Mouse (Mus musculus): ENCODE measurements at regions not wholly inside any gene's neighbourhood (a gene's known extent, or its start where the extent isn't known, plus 50 kb on each side); places are given as distances from the start of the nearest gene placed in this dataset.

- no peak for TF ChIP-seq CTCF (IDR thresholded peaks at IDR 0.05; ENCODE audit: borderline replicate concordance, insufficient read depth, low read depth, low read length)
- TF ChIP-seq POLR2A (IDR thresholded peaks at IDR 0.05; ENCODE audit: borderline replicate concordance, insufficient read depth, low read length) = no peak
Measured at GRCm38 (mm10) chr13:60382855-60383254, 205.7 kb upstream of the Gas1 start.

Data from cerebellum, adult 2 months (tissue).